Mouse (Mus musculus) spleen, adult 2 months (tissue): ENCODE data around the gene Nbas.

Experiments
- CTCF ChIP-seq: fragments of 200-500 bp; IDR thresholded peaks from 2 replicates; pipeline ENCODE4 v1.5.1; 2011; ENCODE audit warnings: mild to moderate bottlenecking, inconsistent platforms; ENCODE audit not compliant: insufficient read depth, insufficient read length, insufficient replicate concordance; ENCODE audit errors: extremely low read depth
- POLR2A ChIP-seq: fragments of 200-500 bp; IDR thresholded peaks from 2 replicates; pipeline ENCODE4 v1.6.1; 2011; ENCODE audit warnings: low read depth, low read length, inconsistent platforms

DNA sequence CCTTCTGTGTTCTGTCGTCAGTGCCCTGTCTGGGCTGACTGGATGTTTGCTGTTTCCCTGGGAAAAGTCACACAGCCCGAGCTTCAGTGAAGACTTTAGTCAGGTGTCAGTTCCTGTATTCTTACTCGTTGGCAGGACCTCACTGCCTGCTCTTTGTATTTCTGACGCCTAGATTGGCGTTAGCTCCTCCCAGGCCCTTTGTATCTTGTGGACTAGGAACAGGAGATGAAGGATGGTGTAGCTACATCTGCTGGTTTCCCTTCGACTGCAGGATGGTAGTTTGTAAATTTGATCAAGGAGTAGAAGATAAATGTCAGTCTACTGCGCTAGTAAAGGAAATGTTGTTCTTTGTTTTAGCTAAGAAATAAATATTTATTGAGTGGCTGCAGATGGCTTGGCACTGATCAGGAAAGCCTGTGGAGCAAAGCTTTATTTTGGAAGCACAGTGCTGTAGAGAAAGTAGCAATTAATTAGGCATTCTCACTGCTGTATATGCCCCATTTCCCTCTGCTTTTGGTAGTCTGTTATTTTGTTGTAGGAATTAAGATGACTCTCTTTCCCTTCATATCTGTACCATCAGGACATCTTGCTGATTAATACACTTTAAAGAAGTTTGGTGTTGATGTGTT is 91.4 kb downstream of the Nbas start:
- TF ChIP-seq CTCF (no peak), POLR2A (no peak)
